Mouse (Mus musculus): ENCODE results near the gene Sf1.

- no peak for TF ChIP-seq POLR2A (IDR thresholded peaks at IDR 0.05; ENCODE audit: borderline replicate concordance, low read depth, low read length)
- TF ChIP-seq CTCF (IDR thresholded peaks at IDR 0.05; ENCODE audit: low read depth, low read length) = no peak
Observed at GRCm38 (mm10) chr19:6416894-6417761, 53.6 kb downstream of the Sf1 start.

Data from bone marrow macrophage, adult 2 months (primary cell).